Mouse (Mus musculus): ENCODE measurements at regions not wholly inside any gene's neighbourhood (a gene's known extent, or its start where the extent isn't known, plus 50 kb on each side); places are given as distances from the start of the nearest gene placed in this dataset.

GRCm38 (mm10) chr13:72023666-72024065 is 60.1 kb upstream of the Irx1 start:
- Histone ChIP-seq H3K27me3 (replicated peaks) (no peaks in the 10 kb centered on the region), H3K4me2 (replicated peaks) (no peak overlapping the region), H3K27ac (no peak overlapping the region), H3K4me3 (replicated peaks) (no peak overlapping the region), H3K4me1 (replicated peaks) (no peaks in the 10 kb centered on the region), H3K36me3 (no peaks in the 10 kb centered on the region), H3K9me3 (no peaks in the 10 kb centered on the region), H3K9ac (no peak overlapping the region)
- ATAC-seq: no peak
- WGBS: 66% methylated on average over 5 of the region's 5 CpGs

- WGBS: 82% methylated on average over 5 of the region's 5 CpGs
- no peak overlapping the region for H3K4me3 ChIP-seq (replicated peaks)
- H3K9me3 ChIP-seq: no peaks in the 10 kb centered on the region
- H3K27me3 ChIP-seq (replicated peaks): no peaks in the 10 kb centered on the region
- no peak for ATAC-seq
- no peaks in the 10 kb centered on the region for H3K36me3 ChIP-seq
- no peak overlapping the region for H3K9ac ChIP-seq
- no peak overlapping the region for H3K27ac ChIP-seq
- H3K4me2 ChIP-seq (replicated peaks): no peak overlapping the region
- H3K4me1 ChIP-seq (replicated peaks): no peaks in the 10 kb centered on the region
Observed at GRCm38 (mm10) chr13:72043930-72044470, 80.5 kb upstream of the Irx1 start.

- Histone ChIP-seq H3K27ac (no peak overlapping the region), H3K27me3 (replicated peaks) (no peaks in the 10 kb centered on the region), H3K4me3 (replicated peaks) (no peak overlapping the region), H3K36me3 (no peaks in the 10 kb centered on the region), H3K4me2 (replicated peaks) (no peak overlapping the region), H3K4me1 (replicated peaks) (no peaks in the 10 kb centered on the region), H3K9ac (no peak overlapping the region), H3K9me3 (no peaks in the 10 kb centered on the region)
- 93% methylated on average over 3 of the region's 3 CpGs for WGBS
- ATAC-seq: no peak
Observed at GRCm38 (mm10) chr13:72056469-72056868, 92.9 kb upstream of the Irx1 start.

- Histone ChIP-seq H3K27ac (no peak overlapping the region), H3K9ac (no peak overlapping the region), H3K4me2 (replicated peaks) (no peak overlapping the region), H3K4me3 (replicated peaks) (no peak overlapping the region), H3K27me3 (replicated peaks) (no peaks in the 10 kb centered on the region), H3K4me1 (replicated peaks) (no peaks in the 10 kb centered on the region), H3K9me3 (no peaks in the 10 kb centered on the region), H3K36me3 (no peaks in the 10 kb centered on the region)
- 43% methylated on average over 6 of the region's 6 CpGs for WGBS
- ATAC-seq: no peak
Observed at GRCm38 (mm10) chr13:72061659-72062058, 98.1 kb upstream of the Irx1 start.

GRCm38 (mm10) chr13:72063278-72063761 is 99.8 kb upstream of the Irx1 start:
- no peak overlapping the region for H3K4me3 ChIP-seq (replicated peaks)

GRCm38 (mm10) chr13:72096585-72096984 is 133.1 kb upstream of the Irx1 start:
- ATAC-seq: 0 out of 2 replicates have a peak, but pooled peaks have one; percentile 41
- H3K27me3 ChIP-seq (replicated peaks): no peaks in the 10 kb centered on the region
- H3K36me3 ChIP-seq: no peaks in the 10 kb centered on the region
- no peak overlapping the region for H3K27ac ChIP-seq
- no peaks in the 10 kb centered on the region for H3K4me1 ChIP-seq (replicated peaks)
- no peaks in the 10 kb centered on the region for H3K9me3 ChIP-seq
- H3K4me3 ChIP-seq (replicated peaks): no peak overlapping the region
- H3K4me2 ChIP-seq (replicated peaks): no peak overlapping the region
- 37% methylated on average over 4 of the region's 5 CpGs for WGBS
- no peak overlapping the region for H3K9ac ChIP-seq

More at GRCm38 (mm10) chr13:72063278-72063761, 99.8 kb upstream of the Irx1 start:
- Histone ChIP-seq H3K36me3 (no peaks in the 10 kb centered on the region), H3K9me3 (no peaks in the 10 kb centered on the region), H3K4me2 (replicated peaks) (no peak overlapping the region), H3K9ac (no peak overlapping the region), H3K27me3 (replicated peaks) (no peaks in the 10 kb centered on the region), H3K27ac (no peak overlapping the region), H3K4me1 (replicated peaks) (no peaks in the 10 kb centered on the region)
- no peak for ATAC-seq
- WGBS: 67% methylated on average over 5 of the region's 5 CpGs

- Histone ChIP-seq H3K27ac (no peak overlapping the region), H3K4me1 (replicated peaks) (no peaks in the 10 kb centered on the region), H3K4me3 (replicated peaks) (no peak overlapping the region), H3K9me3 (no peaks in the 10 kb centered on the region), H3K9ac (no peak overlapping the region), H3K36me3 (no peaks in the 10 kb centered on the region), H3K27me3 (replicated peaks) (no peaks in the 10 kb centered on the region), H3K4me2 (replicated peaks) (no peak overlapping the region)
- 38% methylated on average over 8 of the region's 8 CpGs for WGBS
- ATAC-seq: no peak
Observed at GRCm38 (mm10) chr13:72097268-72097667, 133.7 kb upstream of the Irx1 start.

- 57% methylated on average over 11 of the region's 11 CpGs for WGBS
- no peaks in the 10 kb centered on the region for H3K27me3 ChIP-seq (replicated peaks)
Observed at GRCm38 (mm10) chr13:72097811-72098210, 134.3 kb upstream of the Irx1 start.

GRCm38 (mm10) chr13:72100741-72101140 is 137.2 kb upstream of the Irx1 start:
- ATAC-seq: no peak
- H3K9ac ChIP-seq: no peak overlapping the region
- 82% methylated on average over 5 of the region's 5 CpGs for WGBS

More at GRCm38 (mm10) chr13:72097811-72098210, 134.3 kb upstream of the Irx1 start:
- Histone ChIP-seq H3K4me1 (replicated peaks) (no peaks in the 10 kb centered on the region), H3K36me3 (no peaks in the 10 kb centered on the region), H3K27ac (no peak overlapping the region), H3K4me2 (replicated peaks) (no peak overlapping the region), H3K9ac (no peak overlapping the region), H3K9me3 (no peaks in the 10 kb centered on the region), H3K4me3 (replicated peaks) (no peak overlapping the region)
- no peak for ATAC-seq

GRCm38 (mm10) chr13:72108666-72109065 is 145.1 kb upstream of the Irx1 start:
- WGBS: 78% methylated on average over 1 of the region's 1 CpGs
- ATAC-seq: no peak
- Histone ChIP-seq H3K27ac (no peak overlapping the region), H3K4me3 (replicated peaks) (no peak overlapping the region), H3K4me1 (replicated peaks) (no peaks in the 10 kb centered on the region), H3K27me3 (replicated peaks) (no peaks in the 10 kb centered on the region), H3K4me2 (replicated peaks) (no peak overlapping the region), H3K9ac (no peak overlapping the region), H3K36me3 (no peaks in the 10 kb centered on the region), H3K9me3 (no peaks in the 10 kb centered on the region)

More at GRCm38 (mm10) chr13:72100741-72101140, 137.2 kb upstream of the Irx1 start:
- H3K4me1 ChIP-seq (replicated peaks): no peaks in the 10 kb centered on the region
- no peaks in the 10 kb centered on the region for H3K9me3 ChIP-seq
- H3K36me3 ChIP-seq: no peaks in the 10 kb centered on the region
- no peak overlapping the region for H3K27ac ChIP-seq
- no peak overlapping the region for H3K4me2 ChIP-seq (replicated peaks)
- no peaks in the 10 kb centered on the region for H3K27me3 ChIP-seq (replicated peaks)
- H3K4me3 ChIP-seq (replicated peaks): no peak overlapping the region

- Histone ChIP-seq H3K4me1 (replicated peaks) (no peaks in the 10 kb centered on the region), H3K36me3 (no peaks in the 10 kb centered on the region), H3K4me2 (replicated peaks) (no peak overlapping the region), H3K4me3 (replicated peaks) (no peak overlapping the region), H3K9ac (no peak overlapping the region), H3K9me3 (no peaks in the 10 kb centered on the region), H3K27me3 (replicated peaks) (no peaks in the 10 kb centered on the region), H3K27ac (no peak overlapping the region)
- WGBS: 82% methylated on average over 4 of the region's 4 CpGs
- ATAC-seq: no peak
Observed at GRCm38 (mm10) chr13:72113942-72114341, 150.4 kb upstream of the Irx1 start.

- Histone ChIP-seq H3K27ac (no peak overlapping the region), H3K4me3 (replicated peaks) (no peak overlapping the region), H3K4me2 (replicated peaks) (no peak overlapping the region), H3K27me3 (replicated peaks) (no peaks in the 10 kb centered on the region), H3K4me1 (replicated peaks) (no peaks in the 10 kb centered on the region), H3K9ac (no peak overlapping the region), H3K36me3 (no peaks in the 10 kb centered on the region), H3K9me3 (no peaks in the 10 kb centered on the region)
- WGBS: 53% methylated on average over 10 of the region's 10 CpGs
- no peak for ATAC-seq
Observed at GRCm38 (mm10) chr13:72114776-72115663, 151.5 kb upstream of the Irx1 start.

All from intestine, embryonic 15.5 days (tissue).